Mouse (Mus musculus): Measurements from ENCODE around the gene Psmd7. TPM values are rescaled to one million over a fixed set of nuclear protein-coding genes. Genes with fewer than 3 reads are reported as not detected.

Psmd7 gene
- polyA plus RNA-seq, 1 experiment = 4.4 TPM

DNA sequence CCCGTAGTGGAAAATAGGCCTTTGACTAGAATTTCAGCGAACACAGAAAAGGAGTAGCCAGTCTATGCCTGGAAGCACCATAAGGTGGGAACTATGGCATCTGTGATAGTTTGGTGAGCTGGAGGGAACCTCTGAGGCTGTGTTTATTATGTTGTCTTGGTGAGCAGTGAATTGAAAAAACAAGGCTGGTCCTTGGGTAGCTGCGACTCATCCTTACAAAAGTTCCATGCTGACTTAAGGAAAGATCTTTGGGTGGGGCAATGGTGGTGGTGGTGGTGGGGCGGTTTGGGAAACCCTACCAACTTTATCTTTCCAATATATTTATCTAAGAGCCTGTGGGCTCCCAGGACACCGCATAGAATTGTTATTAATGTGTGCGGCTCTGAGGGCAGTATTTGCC lies 25.1 kb upstream of the Psmd7 start:
- Histone ChIP-seq H3K36me3 (ENCODE audit: control insufficient read depth) (no peaks in the 10 kb centered on the region), H3K9me3 (ENCODE audit: control insufficient read depth, low read length) (peaks cover 4% of the 10 kb centered on the region), H3K27me3 (ENCODE audit: control insufficient read depth) (no peaks in the 10 kb centered on the region), H3K4me1 (ENCODE audit: control insufficient read depth) (no peaks in the 10 kb centered on the region), H3K4me3 (replicated peaks) (no peak overlapping the region)
- TF ChIP-seq GATA1 (IDR thresholded peaks at IDR 0.05; ENCODE audit: low read length) (no peak), TAL1 (IDR thresholded peaks at IDR 0.05; ENCODE audit: low read length) (no peak)

DNA sequence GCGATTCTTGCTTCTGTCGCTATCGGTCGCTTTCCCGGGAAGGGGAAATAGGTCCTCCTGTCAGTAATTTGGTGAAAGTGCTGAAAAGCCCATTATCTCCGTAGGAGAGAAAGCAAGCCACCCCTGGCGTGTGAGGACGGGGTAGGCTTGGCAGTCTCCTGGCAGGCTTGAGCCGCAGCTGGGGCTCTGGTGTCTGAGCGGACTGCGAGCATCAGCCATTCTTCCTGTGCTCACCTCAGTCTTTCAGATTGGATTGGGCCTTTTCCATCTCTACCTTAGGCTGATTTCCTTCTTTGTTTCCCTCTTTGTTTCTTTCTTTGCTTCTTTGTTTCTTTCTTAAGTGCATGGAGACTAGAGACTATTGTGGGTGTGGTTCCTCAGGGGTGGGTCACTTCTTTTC lies 22.6 kb upstream of the Psmd7 start:
- H3K4me1 ChIP-seq (ENCODE audit: control insufficient read depth) = no peaks in the 10 kb centered on the region
- TF ChIP-seq TAL1 (IDR thresholded peaks at IDR 0.05; ENCODE audit: low read length) = no peak
- no peak for TF ChIP-seq GATA1 (IDR thresholded peaks at IDR 0.05; ENCODE audit: low read length)
- no peaks in the 10 kb centered on the region for H3K36me3 ChIP-seq (ENCODE audit: control insufficient read depth)
- H3K9me3 ChIP-seq (ENCODE audit: control insufficient read depth, low read length) = no peaks in the 10 kb centered on the region
- no peak overlapping the region for H3K4me3 ChIP-seq (replicated peaks)
- H3K27me3 ChIP-seq (ENCODE audit: control insufficient read depth) = no peaks in the 10 kb centered on the region

DNA sequence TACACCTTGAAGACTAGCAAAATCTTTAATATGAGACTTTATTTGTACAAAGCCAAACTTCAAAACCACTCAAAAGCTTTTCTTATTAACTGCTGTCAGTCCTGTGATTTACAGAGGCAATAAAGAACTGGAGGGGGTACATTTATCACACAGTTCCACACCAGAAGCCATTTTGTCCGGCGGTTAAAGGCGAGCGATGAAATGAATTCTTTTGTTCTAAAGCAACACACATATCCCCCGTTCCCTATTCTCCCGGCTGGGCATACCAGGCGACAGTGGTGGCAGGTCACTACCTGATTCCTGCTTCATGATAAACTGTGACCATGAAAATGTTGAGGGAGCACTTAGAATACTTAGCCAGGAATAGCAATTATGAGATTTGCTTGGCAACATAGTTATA lies 20.5 kb upstream of the Psmd7 start:
- TF ChIP-seq GATA1 (IDR thresholded peaks at IDR 0.05; ENCODE audit: low read length) = no peak
- no peak for TF ChIP-seq TAL1 (IDR thresholded peaks at IDR 0.05; ENCODE audit: low read length)
- no peaks in the 10 kb centered on the region for H3K27me3 ChIP-seq (ENCODE audit: control insufficient read depth)
- H3K36me3 ChIP-seq (ENCODE audit: control insufficient read depth) = no peaks in the 10 kb centered on the region
- no peaks in the 10 kb centered on the region for H3K4me1 ChIP-seq (ENCODE audit: control insufficient read depth)
- H3K4me3 ChIP-seq (replicated peaks) = no peak overlapping the region
- no peaks in the 10 kb centered on the region for H3K9me3 ChIP-seq (ENCODE audit: control insufficient read depth, low read length)

DNA sequence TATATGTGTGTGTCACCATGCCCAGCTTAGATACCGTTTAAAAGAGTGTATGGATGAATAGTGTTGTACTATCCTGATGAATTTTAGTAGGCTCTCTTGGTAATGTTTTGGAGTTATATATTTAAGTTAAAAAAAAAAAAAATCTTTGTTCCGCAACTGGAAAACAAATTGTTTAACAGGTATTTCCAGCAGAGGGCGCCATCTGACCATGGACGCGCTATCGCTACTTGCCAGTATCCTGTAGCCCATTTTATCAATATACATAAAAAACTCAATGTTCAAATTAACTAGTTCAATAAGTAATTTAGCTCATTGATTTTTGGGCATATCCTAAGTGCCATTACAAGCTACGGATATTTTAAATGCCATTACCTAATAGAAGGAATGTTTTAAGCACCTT lies 14.8 kb upstream of the Psmd7 start:
- H3K4me3 ChIP-seq (replicated peaks) = no peak overlapping the region
- no peaks in the 10 kb centered on the region for H3K36me3 ChIP-seq (ENCODE audit: control insufficient read depth)

DNA sequence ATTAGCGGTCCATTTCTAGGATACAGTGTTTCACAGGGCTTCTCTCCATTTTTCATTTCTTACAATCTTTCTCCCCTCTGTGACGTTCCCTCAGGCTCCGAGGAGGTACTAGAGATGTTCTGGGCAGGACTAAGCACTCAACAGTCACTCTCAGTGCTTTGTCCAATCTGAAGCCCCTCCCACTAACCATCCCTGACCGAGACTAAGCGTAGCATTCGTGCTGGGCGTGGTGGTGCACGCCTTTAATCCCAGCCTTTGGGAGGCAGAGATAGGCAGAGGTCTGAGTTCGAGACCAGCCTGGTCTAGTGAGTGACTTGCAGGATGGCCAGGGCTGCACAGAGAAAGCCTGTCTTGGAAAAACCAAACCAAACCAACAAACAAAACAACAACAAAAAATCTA lies 11.4 kb upstream of the Psmd7 start:
- Histone ChIP-seq H3K9me3 (ENCODE audit: control insufficient read depth, low read length) (peaks cover 6% of the 10 kb centered on the region), H3K36me3 (ENCODE audit: control insufficient read depth) (no peaks in the 10 kb centered on the region), H3K27me3 (ENCODE audit: control insufficient read depth) (peaks cover 2% of the 10 kb centered on the region; the same call in 1 of the 2 replicates), H3K4me1 (ENCODE audit: control insufficient read depth) (peaks cover 6% of the 10 kb centered on the region; the same call in 1 of the 2 replicates), H3K4me3 (replicated peaks) (no peak overlapping the region)
- TF ChIP-seq TAL1 (IDR thresholded peaks at IDR 0.05; ENCODE audit: low read length) (no peak), GATA1 (IDR thresholded peaks at IDR 0.05; ENCODE audit: low read length) (no peak)

More for the DNA sequence above, 14.8 kb upstream of the Psmd7 start:
- Histone ChIP-seq H3K27me3 (ENCODE audit: control insufficient read depth) (peaks cover 2% of the 10 kb centered on the region; the same call in 1 of the 2 replicates), H3K9me3 (ENCODE audit: control insufficient read depth, low read length) (peaks cover 2% of the 10 kb centered on the region; the same call in 1 of the 2 replicates), H3K4me1 (ENCODE audit: control insufficient read depth) (no peaks in the 10 kb centered on the region; the same call in 1 of the 2 replicates)
- TF ChIP-seq TAL1 (IDR thresholded peaks at IDR 0.05; ENCODE audit: low read length) = no peak
- TF ChIP-seq GATA1 (IDR thresholded peaks at IDR 0.05; ENCODE audit: low read length) = no peak

DNA sequence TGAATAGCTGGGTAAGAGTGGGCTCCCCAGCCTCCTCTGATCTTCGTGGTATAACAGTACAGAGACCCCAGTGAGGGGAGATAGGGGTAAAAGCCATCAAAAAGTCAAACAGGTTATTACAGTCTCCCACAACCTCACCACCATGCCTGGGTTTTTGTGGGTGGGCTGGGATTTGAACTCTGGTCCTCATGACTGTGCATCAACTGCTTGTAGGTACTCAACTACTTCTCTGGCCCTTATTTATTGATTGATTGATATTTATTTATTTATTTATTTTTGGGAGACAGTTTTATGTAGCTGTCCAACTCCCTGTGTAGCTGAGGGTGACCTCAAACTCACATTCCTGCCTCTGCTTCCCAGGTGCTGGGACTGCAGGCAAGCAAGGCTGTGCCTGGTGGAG lies 9.5 kb upstream of the Psmd7 start:
- Histone ChIP-seq H3K27me3 (ENCODE audit: control insufficient read depth) (peaks cover 8% of the 10 kb centered on the region), H3K9me3 (ENCODE audit: control insufficient read depth, low read length) (peaks cover 6% of the 10 kb centered on the region), H3K4me1 (ENCODE audit: control insufficient read depth) (peaks cover 6% of the 10 kb centered on the region; the same call in 1 of the 2 replicates), H3K36me3 (ENCODE audit: control insufficient read depth) (no peaks in the 10 kb centered on the region), H3K4me3 (replicated peaks) (no peak overlapping the region)
- TF ChIP-seq TAL1 (IDR thresholded peaks at IDR 0.05; ENCODE audit: low read length) = no peak
- no peak for TF ChIP-seq GATA1 (IDR thresholded peaks at IDR 0.05; ENCODE audit: low read length)

DNA sequence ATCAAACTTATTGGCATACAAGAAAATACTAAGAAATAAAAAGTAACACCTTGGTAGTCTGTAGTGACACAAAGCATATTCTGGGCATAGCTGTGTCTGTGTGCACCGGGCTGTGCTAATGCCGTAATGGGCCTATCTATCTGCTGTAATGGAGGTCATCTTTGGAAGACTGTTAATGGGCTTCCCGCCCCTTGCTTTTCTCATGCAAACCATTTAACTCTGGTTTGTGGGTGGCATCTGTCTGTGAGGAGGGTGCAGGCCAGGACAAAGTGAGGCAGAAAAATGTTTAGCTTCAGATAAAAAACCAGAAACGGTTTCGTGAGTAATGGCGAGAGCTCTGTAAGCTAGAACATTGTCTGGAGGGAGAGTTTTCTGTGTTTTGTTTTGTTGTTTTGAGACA lies 6.6 kb upstream of the Psmd7 start:
- peaks cover 6% of the 10 kb centered on the region for H3K9me3 ChIP-seq (ENCODE audit: control insufficient read depth, low read length)

DNA sequence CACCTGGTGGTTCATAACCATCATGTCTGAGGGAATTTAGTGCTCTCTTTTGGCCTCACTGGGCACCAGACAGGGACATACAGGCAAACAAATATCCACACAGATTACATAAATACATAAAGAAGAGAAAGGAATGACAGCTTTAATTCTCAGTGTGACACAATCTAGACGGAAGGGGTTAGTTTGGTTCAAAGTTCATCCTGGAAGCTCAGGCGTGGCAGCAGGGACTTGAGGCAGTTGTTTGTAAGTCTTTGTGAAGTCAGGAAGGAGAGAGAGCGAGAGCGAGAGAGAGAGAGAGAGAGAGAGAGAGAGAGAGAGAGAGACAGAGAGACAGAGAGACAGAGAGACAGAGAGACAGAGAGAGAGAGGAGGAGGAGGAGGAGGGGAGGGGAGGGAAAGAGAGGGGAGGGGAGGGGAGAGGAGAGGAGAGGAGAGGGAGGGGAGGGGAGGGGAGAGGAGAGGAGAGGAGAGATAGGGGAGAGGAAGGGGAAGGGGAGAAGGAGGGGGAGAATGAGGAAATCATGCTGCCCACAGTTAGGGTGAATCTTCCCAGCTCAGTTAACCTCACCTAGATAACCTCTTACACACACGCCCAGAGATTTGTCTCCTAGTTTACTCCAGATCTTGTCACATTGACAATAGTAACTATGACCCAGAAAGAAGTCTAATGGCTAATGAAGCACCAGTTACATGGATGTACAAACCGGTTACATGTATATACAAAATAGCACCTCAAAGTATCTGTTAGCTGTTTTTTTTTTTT lies 5.9 kb upstream of the Psmd7 start:
- Histone ChIP-seq H3K4me1 (ENCODE audit: control insufficient read depth) (peaks cover 6% of the 10 kb centered on the region; the same call in 1 of the 2 replicates), H3K9me3 (ENCODE audit: control insufficient read depth, low read length) (peaks cover 4% of the 10 kb centered on the region)
- no peak for TF ChIP-seq GATA1 (IDR thresholded peaks at IDR 0.05; ENCODE audit: low read length)
- no peak for TF ChIP-seq TAL1 (IDR thresholded peaks at IDR 0.05; ENCODE audit: low read length)

More for the DNA sequence above, 6.6 kb upstream of the Psmd7 start:
- H3K4me1 ChIP-seq (ENCODE audit: control insufficient read depth) = peaks cover 6% of the 10 kb centered on the region; the same call in 1 of the 2 replicates
- TF ChIP-seq TAL1 (IDR thresholded peaks at IDR 0.05; ENCODE audit: low read length) (no peak), GATA1 (IDR thresholded peaks at IDR 0.05; ENCODE audit: low read length) (no peak)
- H3K36me3 ChIP-seq (ENCODE audit: control insufficient read depth) = no peaks in the 10 kb centered on the region
- H3K27me3 ChIP-seq (ENCODE audit: control insufficient read depth) = peaks cover 13% of the 10 kb centered on the region
- no peak overlapping the region for H3K4me3 ChIP-seq (replicated peaks)

DNA sequence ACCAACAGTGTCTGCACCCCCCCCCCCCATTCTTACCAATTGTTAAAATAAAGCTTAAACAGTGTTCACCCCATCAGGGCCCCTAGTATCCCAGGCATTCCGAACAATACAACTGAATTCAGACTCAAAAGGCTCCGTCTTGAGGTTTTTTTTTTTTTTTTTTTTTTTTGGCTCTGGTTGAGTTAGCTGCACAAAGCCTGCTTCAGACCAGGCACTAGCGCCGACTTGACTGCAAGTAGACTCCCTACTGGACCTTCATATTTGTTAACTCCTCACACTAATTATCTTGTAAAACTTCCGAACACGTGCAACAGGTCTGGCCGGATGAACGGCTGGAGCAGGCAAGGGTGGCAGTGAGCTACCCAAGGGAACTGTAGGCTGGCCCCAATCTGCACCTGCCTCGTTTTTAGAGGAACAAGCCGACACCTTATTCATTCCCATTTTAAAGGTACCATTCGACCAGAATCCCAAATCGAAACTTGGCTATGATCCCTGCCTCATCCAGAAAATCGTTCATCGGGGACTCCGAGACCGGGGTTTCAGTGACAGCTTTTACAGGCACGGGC lies 752 bp downstream of the Psmd7 start:
- Histone ChIP-seq H3K9me3 (ENCODE audit: control insufficient read depth, low read length) (no peaks in the 10 kb centered on the region), H3K4me3 (replicated peaks) (peak overlapping the region; percentile 90), H3K27me3 (ENCODE audit: control insufficient read depth) (peaks cover 6% of the 10 kb centered on the region; the same call in 1 of the 2 replicates), H3K4me1 (ENCODE audit: control insufficient read depth) (peaks cover 23% of the 10 kb centered on the region), H3K36me3 (ENCODE audit: control insufficient read depth) (peaks cover 42% of the 10 kb centered on the region)
- TF ChIP-seq TAL1 (IDR thresholded peaks at IDR 0.05; ENCODE audit: low read length) (no peak), GATA1 (IDR thresholded peaks at IDR 0.05; ENCODE audit: low read length) (no peak)

More for the DNA sequence above, 5.9 kb upstream of the Psmd7 start:
- no peak overlapping the region for H3K4me3 ChIP-seq (replicated peaks)
- H3K27me3 ChIP-seq (ENCODE audit: control insufficient read depth) = peaks cover 13% of the 10 kb centered on the region
- no peaks in the 10 kb centered on the region for H3K36me3 ChIP-seq (ENCODE audit: control insufficient read depth)

All from erythroblast, embryonic 14.5 days (primary cell).